Mouse (Mus musculus) spleen, adult 2 months (tissue): ENCODE data around the gene Fam84b. TPM values are rescaled to one million over a fixed set of nuclear protein-coding genes. Genes with fewer than 3 reads are reported as not detected.
"Not testable (repeated sequence)": the region's sequence is repeated elsewhere in the genome, so short reads cannot be mapped to it uniquely, and the experiment has no call there.

Experiments
- DNase-seq, 2 experiments: peaks; one replicate each; pipeline versions ENCODE4 v3.0.0 to v3.0.0-alpha.2; 2012 to 2021; ENCODE audit warnings: low spot score in 2 of 2, low read depth in 1 of 2
- H3K27ac ChIP-seq: fragments of 200-500 bp; 2 replicates; pipeline ENCODE4 v1.5.1; 2012; ENCODE audit warnings: low read length, inconsistent platforms; ENCODE audit not compliant: insufficient read depth
- H3K27me3 ChIP-seq: fragments of 200-500 bp; 2 replicates; pipeline ENCODE4 v1.6.1; 2012; ENCODE audit warnings: mild to moderate bottlenecking, moderate library complexity, low read length, inconsistent platforms; ENCODE audit not compliant: control insufficient read depth, insufficient read depth
- H3K36me3 ChIP-seq: fragments of 200-500 bp; 2 replicates; pipeline ENCODE4 v1.6.1; 2012; ENCODE audit warnings: mild to moderate bottlenecking, low read length, inconsistent platforms; ENCODE audit not compliant: control insufficient read depth, insufficient read depth
- H3K4me1 ChIP-seq: fragments of 200-500 bp; 2 replicates; pipeline ENCODE4 v1.6.1; 2011; ENCODE audit warnings: inconsistent platforms; ENCODE audit not compliant: control insufficient read depth, insufficient read depth, insufficient read length
- H3K4me3 ChIP-seq: fragments of 200-500 bp; 2 replicates; pipeline ENCODE4 v1.5.1; 2011; ENCODE audit warnings: mild to moderate bottlenecking, inconsistent platforms; ENCODE audit not compliant: insufficient read depth, insufficient read length; ENCODE audit errors: extremely low read depth
- CTCF ChIP-seq: fragments of 200-500 bp; IDR thresholded peaks from 2 replicates; pipeline ENCODE4 v1.5.1; 2011; ENCODE audit warnings: mild to moderate bottlenecking, inconsistent platforms; ENCODE audit not compliant: insufficient read depth, insufficient read length, insufficient replicate concordance; ENCODE audit errors: extremely low read depth
- POLR2A ChIP-seq: fragments of 200-500 bp; IDR thresholded peaks from 2 replicates; pipeline ENCODE4 v1.6.1; 2011; ENCODE audit warnings: low read depth, low read length, inconsistent platforms
- WGBS: fragments of 180-500 bp; shearing (Covaris S2); methylation state at CpG from one replicate; pipeline ENCODE4 v1.1.7; 2018; 5-methylcytosine and 5-hydroxymethylcytosine counted together
- polyA plus RNA-seq: library from polyadenylated mRNA; depleted of rRNA; stranded (reverse); fragments of >200 nt; gene quantifications from 2 replicates; pipeline ENCODE4 v1.2.3, GENCODE M21; 2012

Gene Fam84b
- polyA plus RNA-seq, 1 experiment: 2.5 TPM

DNA sequence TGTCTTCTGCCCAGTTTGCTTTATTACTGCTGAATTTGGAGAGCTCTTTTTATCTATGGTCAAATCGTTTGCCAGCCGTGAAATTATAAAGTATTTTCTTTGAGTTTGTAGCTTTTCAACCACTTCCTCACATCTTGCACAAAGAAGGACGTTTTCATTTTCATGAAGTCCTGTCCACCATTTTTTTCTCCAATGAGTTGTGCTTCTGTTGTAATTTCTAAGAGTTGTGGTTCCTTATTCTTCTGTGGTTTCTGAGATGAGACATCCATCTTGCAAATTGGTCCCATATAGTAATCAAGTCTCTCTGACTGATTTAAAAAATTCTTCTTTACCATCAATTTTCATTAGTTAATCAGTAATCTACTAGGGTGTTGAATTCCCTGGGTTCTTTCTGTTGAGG is 8.8 kb upstream of the Fam84b start:
- Histone ChIP-seq H3K27ac (no peak overlapping the region), H3K4me3 (no peak overlapping the region), H3K27me3 (no peaks in the 10 kb centered on the region), H3K4me1 (no peaks in the 10 kb centered on the region), H3K36me3 (no peaks in the 10 kb centered on the region)
- TF ChIP-seq CTCF (no peak), POLR2A (no peak)
- WGBS: 43% methylated on average over 3 of the region's 3 CpGs
- DNase-seq: no peak

DNA sequence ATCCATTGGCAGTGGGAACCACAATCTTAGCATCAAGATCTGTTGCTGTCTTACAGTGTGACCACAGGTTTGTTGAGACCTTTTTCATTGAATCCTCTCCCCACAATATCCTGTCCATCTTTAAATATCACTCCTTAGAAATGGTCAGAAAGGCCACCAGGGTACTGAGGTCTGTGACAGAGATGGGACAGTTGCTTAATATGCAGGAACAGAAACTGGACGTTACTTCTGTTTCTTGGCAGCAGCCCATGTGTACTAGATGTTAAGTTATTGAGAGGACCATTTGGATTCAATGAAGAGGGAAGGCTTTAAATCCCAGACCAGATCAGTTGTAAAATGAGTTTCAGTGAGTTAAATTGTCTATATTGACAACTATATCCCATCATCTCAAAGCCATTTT is 1.5 kb upstream of the Fam84b start:
- Histone ChIP-seq H3K27ac (no peak overlapping the region), H3K27me3 (no peaks in the 10 kb centered on the region), H3K4me1 (no peaks in the 10 kb centered on the region), H3K36me3 (no peaks in the 10 kb centered on the region), H3K4me3 (no peak overlapping the region)
- DNase-seq: no peak
- 42% methylated on average over 1 of the region's 1 CpGs for WGBS
- TF ChIP-seq POLR2A: no peak
- TF ChIP-seq CTCF: no peak

DNA sequence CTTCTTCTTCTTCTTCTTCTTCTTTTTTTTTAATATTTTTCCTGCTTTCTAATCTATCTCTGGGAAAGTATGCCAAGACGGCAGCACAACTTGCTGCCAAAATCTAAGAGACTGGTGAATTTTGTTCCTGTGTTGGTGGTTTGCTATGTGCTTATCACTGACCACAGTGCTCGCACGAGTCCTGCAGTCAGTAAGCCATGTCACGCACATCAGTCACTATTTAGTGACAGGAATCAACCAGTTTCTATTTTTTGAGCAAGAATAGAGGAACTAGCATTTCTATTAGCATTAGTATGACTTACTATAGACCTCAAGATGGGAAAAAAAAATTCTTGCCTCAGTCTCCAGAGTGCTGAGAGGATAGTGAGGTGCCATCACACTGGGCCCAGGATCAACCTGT is 573 bp upstream of the Fam84b start:
- no peaks in the 10 kb centered on the region for H3K36me3 ChIP-seq
- no peak overlapping the region for H3K27ac ChIP-seq
- TF ChIP-seq POLR2A: no peak
- no peak for TF ChIP-seq CTCF
- no peak for DNase-seq
- no peak overlapping the region for H3K4me3 ChIP-seq
- 38% methylated on average over 4 of the region's 4 CpGs for WGBS
- no peaks in the 10 kb centered on the region for H3K4me1 ChIP-seq
- H3K27me3 ChIP-seq: no peaks in the 10 kb centered on the region

DNA sequence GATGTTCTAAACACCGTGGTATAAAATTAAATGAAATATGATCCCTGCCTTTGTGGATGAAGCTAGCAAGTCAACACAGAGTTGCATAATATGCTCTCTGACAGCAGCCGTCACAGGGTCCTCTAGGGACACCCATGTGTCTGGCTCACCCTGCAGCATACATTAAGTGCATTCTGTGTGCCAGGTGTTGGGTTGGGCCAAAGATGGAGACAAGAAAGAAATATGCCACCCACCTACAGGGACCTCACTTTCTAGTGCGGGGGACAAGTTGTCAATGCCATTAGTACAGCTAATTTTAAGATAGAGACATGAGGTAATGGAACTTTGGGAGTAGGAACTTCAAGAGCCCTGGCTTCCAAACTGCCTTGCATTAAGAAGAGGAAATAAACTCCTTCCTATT is 4.9 kb downstream of the Fam84b start:
- TF ChIP-seq CTCF (no peak), POLR2A (no peak)
- H3K36me3 ChIP-seq: no peaks in the 10 kb centered on the region
- no peaks in the 10 kb centered on the region for H3K27me3 ChIP-seq
- 76% methylated on average over 3 of the region's 3 CpGs for WGBS
- H3K27ac ChIP-seq: no peak overlapping the region
- H3K4me3 ChIP-seq: no peak overlapping the region
- no peaks in the 10 kb centered on the region for H3K4me1 ChIP-seq
- no peak for DNase-seq

DNA sequence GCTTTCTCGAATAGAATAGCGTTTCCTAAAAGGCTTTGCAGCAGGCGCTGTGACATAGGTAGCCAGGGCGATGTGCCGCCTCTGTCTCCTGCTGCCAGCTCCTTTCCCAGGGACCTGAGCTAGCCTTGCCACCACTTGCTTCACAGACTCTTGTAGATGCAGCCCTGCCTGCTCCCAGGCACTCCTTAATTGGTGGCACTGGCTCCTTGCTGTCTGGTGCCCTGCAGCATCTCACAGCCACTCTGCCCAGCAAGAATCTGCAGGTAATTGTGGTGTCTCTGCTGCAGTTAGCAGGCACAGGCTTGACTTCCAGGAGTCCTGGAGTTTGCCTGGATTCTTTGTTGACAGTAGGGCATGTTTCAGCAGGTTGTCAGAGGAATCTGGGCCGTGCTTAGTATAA is 7.3 kb downstream of the Fam84b start:
- no peak overlapping the region for H3K4me3 ChIP-seq
- no peaks in the 10 kb centered on the region for H3K4me1 ChIP-seq
- DNase-seq: no peak
- 93% methylated on average over 6 of the region's 6 CpGs for WGBS
- H3K27ac ChIP-seq: no peak overlapping the region
- no peak for TF ChIP-seq CTCF
- no peak for TF ChIP-seq POLR2A
- no peaks in the 10 kb centered on the region for H3K27me3 ChIP-seq
- H3K36me3 ChIP-seq: no peaks in the 10 kb centered on the region

DNA sequence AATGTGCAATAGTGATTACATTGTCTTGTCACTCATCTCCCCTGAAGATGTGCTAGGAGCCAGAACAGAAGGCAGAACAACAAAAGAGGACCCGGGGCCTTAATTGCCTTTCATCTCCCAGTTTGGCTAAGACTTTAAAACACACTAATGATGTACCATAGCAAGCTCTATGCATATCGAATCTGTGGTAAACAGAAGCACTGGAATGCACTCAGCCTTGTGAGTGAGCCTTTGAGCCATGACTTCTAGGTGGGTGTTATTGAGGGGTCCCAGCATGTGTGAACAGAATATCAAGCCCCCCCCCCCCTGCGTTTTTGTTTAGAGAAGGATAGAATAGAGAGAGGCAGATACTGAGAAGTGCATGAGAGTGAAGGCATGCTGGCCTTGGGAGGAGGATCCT is 7.7 kb downstream of the Fam84b start:
- no peaks in the 10 kb centered on the region for H3K4me1 ChIP-seq
- no peak for DNase-seq
- no peaks in the 10 kb centered on the region for H3K36me3 ChIP-seq
- H3K27ac ChIP-seq: no peak overlapping the region
- H3K27me3 ChIP-seq: no peaks in the 10 kb centered on the region
- no peak overlapping the region for H3K4me3 ChIP-seq
- WGBS: 66% methylated on average over 3 of the region's 3 CpGs
- TF ChIP-seq POLR2A: no peak
- TF ChIP-seq CTCF: no peak

DNA sequence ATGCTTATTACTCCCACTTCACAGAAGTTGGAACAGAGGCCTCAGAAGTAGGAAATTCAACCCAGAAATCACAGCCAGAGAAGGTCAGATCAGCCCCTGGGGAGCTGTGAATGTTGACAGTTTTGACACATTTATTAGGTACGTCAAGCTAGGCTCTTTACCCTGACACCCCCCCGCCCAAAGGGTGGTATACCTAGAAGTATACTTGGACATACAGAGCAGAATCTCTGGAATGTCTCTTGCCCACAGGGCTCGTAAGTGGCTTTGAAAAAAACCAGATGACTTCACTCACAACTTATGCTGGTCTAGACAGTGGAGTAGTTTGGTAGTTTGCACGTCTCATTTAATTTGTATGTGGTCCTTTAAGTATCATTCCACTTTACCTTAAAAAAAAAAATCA is 11.8 kb downstream of the Fam84b start:
- 88% methylated on average over 4 of the region's 4 CpGs for WGBS

DNA sequence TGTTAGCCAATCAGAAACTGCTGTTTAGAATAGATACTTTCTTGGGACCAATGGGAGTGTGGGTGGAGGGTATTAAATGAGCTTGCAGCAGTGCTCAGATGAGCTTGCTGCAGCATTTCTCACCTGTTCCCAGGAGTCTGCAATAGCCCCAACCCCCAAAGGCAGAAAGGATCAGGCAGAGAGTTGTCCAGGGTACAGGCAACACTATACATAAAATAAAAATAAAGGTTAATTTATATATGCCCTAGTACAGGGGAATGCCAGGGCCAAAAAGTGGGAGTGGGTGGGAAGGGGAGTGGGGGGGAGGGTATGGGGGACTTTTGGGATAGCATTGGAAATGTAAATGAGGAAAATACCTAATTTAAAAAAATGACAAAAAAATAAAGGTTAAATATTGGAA is 12.3 kb downstream of the Fam84b start:
- H3K4me1 ChIP-seq, DNase-seq, H3K27me3 ChIP-seq, H3K4me3 ChIP-seq, H3K27ac ChIP-seq, H3K36me3 ChIP-seq: not testable (repeated sequence)

More for the DNA sequence above, 11.8 kb downstream of the Fam84b start:
- Histone ChIP-seq H3K4me1 (peaks cover 2% of the 10 kb centered on the region; the same call in 1 of the 2 replicates), H3K27ac (no peak overlapping the region), H3K4me3 (no peak overlapping the region), H3K27me3 (no peaks in the 10 kb centered on the region), H3K36me3 (no peaks in the 10 kb centered on the region)
- DNase-seq: no peak
- TF ChIP-seq POLR2A (no peak), CTCF (no peak)
